Mouse (Mus musculus) ES-Bruce4 (cell line): Measurements from ENCODE around the gene Stpg4. TPM values are rescaled to one million over a fixed set of nuclear protein-coding genes. Genes with fewer than 3 reads are reported as not detected.

Experiments
- H3K27ac ChIP-seq: 2 replicates; pipeline ENCODE4 v1.5.1; 2012; ENCODE audit warnings: low read length, inconsistent platforms; ENCODE audit not compliant: insufficient read depth
- H3K27me3 ChIP-seq: 2 replicates; pipeline ENCODE4 v1.6.1; 2012; ENCODE audit warnings: mild to moderate bottlenecking, low read length, inconsistent platforms; ENCODE audit not compliant: control insufficient read depth, poor library complexity, insufficient read depth, severe bottlenecking
- H3K36me3 ChIP-seq: 2 replicates; pipeline ENCODE4 v1.6.1; 2012; ENCODE audit warnings: inconsistent platforms, mild to moderate bottlenecking, low read length, moderate library complexity; ENCODE audit not compliant: control insufficient read depth, poor library complexity, insufficient read depth, severe bottlenecking
- H3K4me1 ChIP-seq: one replicate; pipeline ENCODE4 v1.8.1; 2011; ENCODE audit warnings: low read length; ENCODE audit not compliant: control insufficient read depth, insufficient read depth
- H3K4me3 ChIP-seq: 2 replicates; pipeline ENCODE4 v1.5.1; 2011; ENCODE audit warnings: low read depth, mild to moderate bottlenecking, low read length
- H3K9ac ChIP-seq: 2 replicates; pipeline ENCODE4 v1.6.1; 2012; ENCODE audit warnings: low read depth, mild to moderate bottlenecking, inconsistent platforms; ENCODE audit not compliant: poor library complexity, severe bottlenecking
- H3K9me3 ChIP-seq: replicated peaks from 2 replicates; pipeline ENCODE4 v1.6.1; 2012; ENCODE audit warnings: mild to moderate bottlenecking, low read length, inconsistent platforms; ENCODE audit not compliant: control insufficient read depth, poor library complexity, insufficient read depth, severe bottlenecking
- CTCF ChIP-seq: IDR thresholded peaks from one replicate; pipeline ENCODE4 v1.8.1; 2011; ENCODE audit warnings: low read depth, low read length
- EP300 ChIP-seq: IDR thresholded peaks from 2 replicates; pipeline ENCODE4 v1.6.1; 2011; ENCODE audit warnings: low read depth, low read length; ENCODE audit not compliant: insufficient read depth
- POLR2A ChIP-seq: IDR thresholded peaks from one replicate; pipeline ENCODE4 v1.8.1; 2011; ENCODE audit warnings: low read length; ENCODE audit not compliant: insufficient read depth
- polyA plus RNA-seq: library from polyadenylated mRNA; stranded (reverse); fragments of >200 nt; gene quantifications from 2 replicates; pipeline ENCODE4 v1.2.4, GENCODE M21; 2011; ENCODE audit warnings: low read depth; ENCODE audit not compliant: missing spikeins, insufficient read depth, insufficient read length

Stpg4 gene
- polyA plus RNA-seq, 1 experiment, result not detected

DNA sequence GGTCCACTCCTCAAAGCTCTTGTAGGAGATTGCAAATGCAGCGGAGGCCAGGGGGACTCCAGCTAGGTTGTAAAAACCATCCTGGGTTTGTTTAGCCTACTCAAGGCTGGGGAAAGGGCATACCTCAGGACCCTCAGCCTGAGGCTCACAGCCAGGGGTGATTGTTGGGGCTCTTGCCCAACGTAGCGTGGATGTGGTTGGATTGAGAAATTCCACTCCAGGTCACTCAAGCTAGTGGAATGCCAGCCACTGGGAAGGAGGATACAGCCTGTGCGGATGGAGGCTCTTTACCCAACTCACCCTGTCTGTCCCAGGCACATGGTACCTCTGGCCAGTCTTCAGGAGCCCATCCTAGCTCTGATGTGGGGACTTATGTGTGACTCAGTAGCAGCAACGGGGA is 71.3 kb downstream of the Stpg4 start:
- Histone ChIP-seq H3K27me3 (no peaks in the 10 kb centered on the region), H3K4me1 (peaks cover 3% of the 10 kb centered on the region), H3K4me3 (no peak overlapping the region), H3K9ac (no peak overlapping the region), H3K36me3 (no peaks in the 10 kb centered on the region), H3K9me3 (no peaks in the 10 kb centered on the region), H3K27ac (no peak overlapping the region)
- TF ChIP-seq EP300, result no peak

DNA sequence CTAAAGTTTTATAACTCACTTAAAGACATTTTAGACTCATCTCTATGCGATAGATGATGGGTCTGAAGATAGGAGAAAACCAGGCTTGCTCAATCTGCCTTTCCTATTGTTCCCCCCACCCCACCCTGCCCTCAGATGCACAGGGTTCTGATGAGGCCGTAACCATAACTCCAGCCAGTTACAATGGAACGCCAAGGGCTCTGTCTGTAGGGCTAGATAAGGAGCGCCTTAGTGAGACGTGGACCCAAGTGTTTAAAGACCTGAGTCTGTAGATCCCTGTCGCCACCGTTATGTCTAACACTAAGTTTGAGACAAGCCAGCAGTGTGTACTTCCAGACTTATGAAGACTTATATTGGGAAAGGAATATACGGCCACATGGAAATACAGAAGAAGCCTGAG is 72.1 kb downstream of the Stpg4 start:
- Histone ChIP-seq H3K36me3 (no peaks in the 10 kb centered on the region), H3K9ac (no peak overlapping the region), H3K4me3 (no peak overlapping the region), H3K9me3 (no peaks in the 10 kb centered on the region), H3K27me3 (no peaks in the 10 kb centered on the region), H3K4me1 (peaks cover 6% of the 10 kb centered on the region), H3K27ac (no peak overlapping the region)
- TF ChIP-seq POLR2A (no peak), CTCF (no peak), EP300 (no peak)

DNA sequence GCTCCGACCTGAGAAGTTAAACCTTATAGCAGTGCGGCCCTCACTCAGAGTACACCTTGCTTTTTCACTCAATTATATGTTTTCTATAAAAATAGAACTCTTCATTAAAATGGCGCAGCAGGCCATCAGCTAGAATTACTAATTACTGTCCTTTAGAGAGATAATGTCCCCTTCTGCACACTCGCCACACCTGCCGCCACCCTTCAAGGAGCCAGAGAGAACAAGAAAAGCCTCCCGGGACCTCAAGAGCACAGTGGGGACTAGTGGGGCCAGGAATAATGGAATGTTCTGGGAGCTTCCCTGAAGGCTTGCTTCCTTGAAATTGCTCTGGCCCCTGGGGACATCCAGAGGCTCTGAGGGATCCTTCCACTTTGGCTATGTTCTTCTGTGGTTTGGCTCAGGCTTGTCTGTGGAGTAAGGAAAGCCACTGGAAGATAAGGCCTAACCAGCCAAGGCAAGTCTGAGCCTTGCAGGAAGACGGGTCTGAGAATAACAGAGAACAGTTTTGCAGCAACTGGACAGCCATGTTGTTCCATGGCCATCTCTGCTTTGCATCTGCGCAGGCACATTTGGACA is 73.7 kb downstream of the Stpg4 start:
- H3K9me3 ChIP-seq, result no peaks in the 10 kb centered on the region
- no peaks in the 10 kb centered on the region for H3K27me3 ChIP-seq
- no peaks in the 10 kb centered on the region for H3K36me3 ChIP-seq
- no peak overlapping the region for H3K9ac ChIP-seq
- peaks cover 6% of the 10 kb centered on the region for H3K4me1 ChIP-seq
- no peak overlapping the region for H3K4me3 ChIP-seq
- TF ChIP-seq EP300, result no peak
- no peak for TF ChIP-seq POLR2A
- TF ChIP-seq CTCF, result no peak
- no peak overlapping the region for H3K27ac ChIP-seq

DNA sequence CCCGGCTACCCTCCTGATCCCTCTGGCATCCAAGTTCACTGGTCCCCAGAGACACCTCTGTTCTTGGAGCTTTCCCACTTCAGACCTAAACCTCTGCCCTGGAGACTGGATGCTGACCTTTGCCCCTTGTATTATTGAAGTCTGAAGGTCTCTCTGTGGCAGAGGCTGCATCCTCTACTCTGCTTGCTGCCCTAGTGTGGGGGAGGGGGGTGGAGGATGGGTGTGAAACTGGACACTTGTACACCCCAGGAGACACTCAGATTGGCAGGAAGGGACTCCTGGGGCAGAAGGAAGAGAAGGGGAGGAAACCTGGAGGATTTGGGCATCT is 74.7 kb downstream of the Stpg4 start:
- TF ChIP-seq CTCF, result no peak
- no peak for TF ChIP-seq EP300
- TF ChIP-seq POLR2A, result no peak
- Histone ChIP-seq H3K36me3 (no peaks in the 10 kb centered on the region), H3K27me3 (no peaks in the 10 kb centered on the region), H3K9ac (no peak overlapping the region), H3K4me3 (no peak overlapping the region), H3K27ac (no peak overlapping the region), H3K9me3 (no peaks in the 10 kb centered on the region), H3K4me1 (peaks cover 11% of the 10 kb centered on the region)

DNA sequence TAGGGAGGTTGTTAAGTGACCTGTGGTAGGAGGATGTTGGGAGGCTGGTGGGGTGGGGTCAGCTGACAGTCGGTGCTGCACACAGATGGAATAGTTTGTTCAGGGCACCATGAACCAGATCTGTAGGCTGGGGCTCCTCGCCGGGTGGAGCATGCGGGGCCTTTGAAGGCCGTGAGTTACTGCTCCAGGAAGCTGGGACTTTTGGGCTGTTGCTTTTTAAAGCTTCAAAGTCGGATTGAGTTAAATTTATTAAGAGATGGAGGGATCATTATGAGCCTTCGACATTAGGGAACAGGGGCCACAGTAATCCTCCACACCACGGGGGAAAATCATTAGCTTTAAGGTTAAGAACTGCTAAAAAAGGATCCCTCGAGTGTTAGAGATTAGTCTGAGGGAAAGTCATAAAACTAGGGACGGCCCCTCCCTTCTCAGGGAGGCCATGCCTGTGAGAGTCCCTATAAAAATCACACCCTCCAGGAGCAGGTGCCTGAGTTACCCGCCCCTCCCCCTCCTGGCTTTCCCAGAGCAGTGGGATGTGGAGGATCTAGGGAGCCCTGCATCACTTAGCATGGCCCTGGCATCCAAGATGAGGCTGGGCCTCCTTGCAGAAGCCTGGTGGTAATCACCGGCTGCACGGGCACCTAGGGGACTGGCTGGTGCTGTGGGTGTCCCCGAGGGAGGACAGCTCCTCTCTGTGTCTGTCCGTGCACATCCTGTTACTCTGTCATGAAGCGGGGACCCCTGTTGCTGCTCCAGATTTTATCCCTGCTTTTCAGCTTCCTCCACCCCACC is 75.2 kb downstream of the Stpg4 start:
- H3K9me3 ChIP-seq, result no peaks in the 10 kb centered on the region
- H3K4me3 ChIP-seq, result no peak overlapping the region
- peaks cover 11% of the 10 kb centered on the region for H3K4me1 ChIP-seq

GRCm38 (mm10) chr17:87351241-87352105 is 76.1 kb downstream of the Stpg4 start:
- Histone ChIP-seq H3K36me3 (no peaks in the 10 kb centered on the region), H3K27me3 (no peaks in the 10 kb centered on the region), H3K27ac (peak overlapping the region; percentile 17; the same call in 1 of the 2 replicates), H3K9me3 (no peaks in the 10 kb centered on the region), H3K4me1 (peaks cover 11% of the 10 kb centered on the region), H3K4me3 (no peak overlapping the region), H3K9ac (no peak overlapping the region)
- TF ChIP-seq CTCF (no peak), POLR2A (no peak), EP300 (0 out of 2 replicates have a peak, but pooled peaks have one; percentile 66)

More for the DNA sequence above, 75.2 kb downstream of the Stpg4 start:
- Histone ChIP-seq H3K9ac (no peak overlapping the region), H3K36me3 (no peaks in the 10 kb centered on the region), H3K27me3 (no peaks in the 10 kb centered on the region), H3K27ac (no peak overlapping the region)
- TF ChIP-seq POLR2A (no peak), CTCF (no peak)
